29 mouse cellular contexts compared by ENCODE assay signal in the genomic region with DNA sequence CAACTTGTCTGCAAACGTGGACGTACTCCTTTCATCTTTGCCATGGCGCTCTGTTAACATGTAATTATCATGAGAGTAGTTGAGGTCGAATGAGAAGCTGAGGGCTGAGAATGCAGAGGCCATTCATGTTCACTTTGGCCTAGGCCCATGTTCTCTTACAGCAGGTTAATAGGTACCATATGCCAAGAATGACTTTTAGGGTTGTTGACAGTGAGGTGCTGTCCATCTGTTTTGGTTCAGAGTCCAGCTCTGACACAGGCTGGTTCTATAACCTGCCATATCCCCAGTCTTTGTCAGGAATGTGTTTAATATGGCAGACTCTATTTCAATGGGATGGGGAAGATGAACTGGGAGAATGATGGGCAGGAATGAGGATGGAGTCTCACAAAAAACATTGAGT.
"Had no signal": no experiment of that assay in that cellular context is flagged by ENCODE, and none has a peak within 500 bp of the region (broad histone marks: within the 10 kb centered on the region; RNA-seq: fewer than 3 reads in every experiment).

No protein-coding gene starts in this region.

- DNase-seq: heart, postnatal 10 days; heart, postnatal 14 days; heart, postnatal 36 days; heart, postnatal 4 days; kidney, adult 11 months; kidney, adult 18-20 months; kidney, adult 2 months; kidney, adult 8-10 months; kidney, adult 9 months; kidney, postnatal 10 days; kidney, postnatal 14 days; kidney, postnatal 25 days; kidney, postnatal 36 days; kidney, postnatal 4 days; layer of hippocampus, adult 9-11 months; layer of hippocampus, postnatal 36 days had no signal

- H3K4me3 ChIP-seq: heart, embryonic 12.5 days; heart, embryonic 13.5 days; heart, embryonic 15.5 days; hindbrain, embryonic 10.5 days; hindbrain, embryonic 12.5 days; hindbrain, embryonic 13.5 days; hindbrain, embryonic 15.5 days; intestine, embryonic 15.5 days; kidney, embryonic 15.5 days; left cerebral cortex, adult 2 months had no signal

- H3K27ac ChIP-seq: heart, embryonic 13.5 days; heart, embryonic 15.5 days; hindbrain, embryonic 10.5 days; hindbrain, embryonic 12.5 days; hindbrain, embryonic 13.5 days; hindbrain, embryonic 14.5 days; hindbrain, embryonic 15.5 days; hindbrain, postnatal 0 days; intestine, embryonic 15.5 days; kidney, embryonic 15.5 days; kidney, postnatal 0 days; left cerebral cortex, adult 2 months had no signal
